Mouse (Mus musculus) bone marrow macrophage, adult 2 months (primary cell): ENCODE measurements around the gene Strn3. TPM values are rescaled to one million over a fixed set of nuclear protein-coding genes. Genes with fewer than 3 reads are reported as not detected.

Experiments used
- H3K27ac ChIP-seq: 2 replicates; pipeline ENCODE4 v1.5.1; 2012; ENCODE audit warnings: low read depth, low read length; ENCODE audit not compliant: insufficient read depth
- H3K4me1 ChIP-seq: 2 replicates; pipeline ENCODE4 v1.6.1; 2012; ENCODE audit warnings: low read length; ENCODE audit not compliant: control insufficient read depth, insufficient read depth
- H3K4me3 ChIP-seq: 2 replicates; pipeline ENCODE4 v1.5.1; 2012; ENCODE audit warnings: mild to moderate bottlenecking, low read length, moderate library complexity; ENCODE audit not compliant: insufficient read depth
- CTCF ChIP-seq: IDR thresholded peaks from 2 replicates; pipeline ENCODE4 v1.5.1; 2012; ENCODE audit warnings: low read depth, mild to moderate bottlenecking, low read length, moderate library complexity
- POLR2A ChIP-seq: IDR thresholded peaks from 2 replicates; pipeline ENCODE4 v1.6.1; 2012; ENCODE audit warnings: mild to moderate bottlenecking, low read depth, low read length, borderline replicate concordance
- polyA plus RNA-seq: library from polyadenylated mRNA; stranded (reverse); fragments of >200 nt; gene quantifications from 2 replicates; pipeline ENCODE4 v1.2.4, GENCODE M21; 2012; ENCODE audit not compliant: missing spikeins, insufficient read depth, insufficient read length

The Strn3 gene
- polyA plus RNA-seq, 1 experiment, result 35.1 TPM

- TF ChIP-seq POLR2A, result no peak
- no peak overlapping the region for H3K27ac ChIP-seq
- H3K4me3 ChIP-seq, result no peak overlapping the region
- H3K4me1 ChIP-seq, result no peaks in the 10 kb centered on the region
Measured at GRCm38 (mm10) chr12:51622670-51623365, 68.9 kb downstream of the Strn3 start.

GRCm38 (mm10) chr12:51621161-51621560 lies 70.5 kb downstream of the Strn3 start:
- Histone ChIP-seq H3K4me3 (no peak overlapping the region), H3K4me1 (no peaks in the 10 kb centered on the region), H3K27ac (no peak overlapping the region)
- TF ChIP-seq POLR2A (no peak), CTCF (no peak)

DNA sequence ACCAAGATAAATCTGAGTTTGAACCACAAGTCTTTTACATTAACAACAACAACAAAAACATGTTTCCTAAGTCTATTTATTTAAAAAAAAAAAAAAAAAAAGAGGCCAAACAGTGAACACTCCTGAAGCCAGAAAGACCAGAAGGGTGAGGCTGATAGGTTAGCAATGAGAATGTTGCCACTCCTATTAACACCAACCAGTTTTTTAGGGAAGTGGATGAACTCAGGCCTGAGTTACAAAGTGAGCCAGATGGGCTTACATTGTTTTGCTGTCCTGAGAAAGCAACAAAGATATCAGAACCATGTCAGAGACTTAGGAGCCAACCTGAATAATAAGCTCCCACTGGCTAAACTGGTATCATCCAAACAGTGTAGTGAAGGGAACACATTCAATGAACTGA lies 71.1 kb downstream of the Strn3 start:
- Histone ChIP-seq H3K4me1 (no peaks in the 10 kb centered on the region), H3K27ac (no peak overlapping the region), H3K4me3 (no peak overlapping the region)
- TF ChIP-seq CTCF, result no peak
- no peak for TF ChIP-seq POLR2A

- no peak for TF ChIP-seq POLR2A
- no peak for TF ChIP-seq CTCF
- Histone ChIP-seq H3K27ac (no peak overlapping the region), H3K4me1 (no peaks in the 10 kb centered on the region), H3K4me3 (no peak overlapping the region)
Measured at GRCm38 (mm10) chr12:51612361-51612760, 79.3 kb downstream of the Strn3 start.

- no peak for TF ChIP-seq CTCF
- no peak for TF ChIP-seq POLR2A
- Histone ChIP-seq H3K27ac (no peak overlapping the region), H3K4me1 (no peaks in the 10 kb centered on the region), H3K4me3 (no peak overlapping the region)
Measured at GRCm38 (mm10) chr12:51606138-51606537, 85.6 kb downstream of the Strn3 start.

GRCm38 (mm10) chr12:51603306-51603705 lies 88.4 kb downstream of the Strn3 start:
- no peaks in the 10 kb centered on the region for H3K4me1 ChIP-seq
- H3K4me3 ChIP-seq, result no peak overlapping the region
- no peak for TF ChIP-seq CTCF
- no peak overlapping the region for H3K27ac ChIP-seq

GRCm38 (mm10) chr12:51594030-51594470 lies 97.6 kb downstream of the Strn3 start:
- Histone ChIP-seq H3K4me3 (peak overlapping the region; percentile 49), H3K4me1 (peaks cover 3% of the 10 kb centered on the region; the same call in 1 of the 2 replicates), H3K27ac (no peak overlapping the region)
- TF ChIP-seq CTCF, result no peak
- TF ChIP-seq POLR2A, result no peak

- peak within 1 kb of the TSS; percentile 49 for H3K4me3 ChIP-seq
- H3K4me1 ChIP-seq, result peaks cover 3% of the 10 kb centered on the region; the same call in 1 of the 2 replicates
- TF ChIP-seq CTCF, result no peak
- no peak for TF ChIP-seq POLR2A
- H3K27ac ChIP-seq, result no peak within 1 kb of the TSS
Measured at GRCm38 (mm10) chr12:51593229-51594029, 98.3 kb downstream of the Strn3 start, which contains the start of gene Coch. Gene Coch, plus strand, starts transcription at chr12:51593341.

- Histone ChIP-seq H3K4me1 (peaks cover 3% of the 10 kb centered on the region; the same call in 1 of the 2 replicates), H3K4me3 (peak overlapping the region; percentile 33; the same call in 1 of the 2 replicates), H3K27ac (no peak overlapping the region)
- TF ChIP-seq CTCF (no peak), POLR2A (no peak)
Measured at GRCm38 (mm10) chr12:51592888-51593228, 98.8 kb downstream of the Strn3 start.

DNA sequence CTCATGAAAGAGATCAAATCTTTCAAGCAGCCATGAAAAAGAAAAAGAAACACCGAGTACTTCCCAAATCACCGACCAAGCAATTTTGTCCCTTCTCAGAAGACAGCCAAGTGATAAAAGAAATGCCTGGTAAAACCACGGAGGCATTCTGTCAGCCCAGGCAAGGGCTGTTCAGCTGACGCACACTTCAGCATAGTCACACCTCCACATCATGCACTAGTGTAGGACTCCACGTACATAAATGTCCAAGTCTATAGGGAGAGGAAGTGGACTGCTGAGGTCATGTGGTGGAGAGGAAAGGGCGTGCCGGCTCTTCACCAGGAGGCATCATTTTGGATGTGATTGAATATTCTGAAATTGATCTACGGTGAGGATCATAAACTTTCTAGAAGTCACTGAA lies 99.8 kb downstream of the Strn3 start:
- Histone ChIP-seq H3K4me1 (peaks cover 3% of the 10 kb centered on the region; the same call in 1 of the 2 replicates), H3K27ac (no peak overlapping the region), H3K4me3 (no peak overlapping the region)
- TF ChIP-seq CTCF, result no peak
